Mouse (Mus musculus): ENCODE measurements at regions not wholly inside any gene's neighbourhood (a gene's known extent, or its start where the extent isn't known, plus 50 kb on each side); places are given as distances from the start of the nearest gene placed in this dataset.
A peak's percentile ranks its signal among the peaks of the same experiment; 100 is the strongest.

- H3K4me3 ChIP-seq = no peak overlapping the region
- no peak for DNase-seq (ENCODE audit: low spot score)
- no peaks in the 10 kb centered on the region for H3K36me3 ChIP-seq
- no peak overlapping the region for H3K27ac ChIP-seq
- peaks cover 7% of the 10 kb centered on the region; the same call in 1 of the 2 replicates for H3K4me1 ChIP-seq
- 79% methylated on average over 3 of the region's 3 CpGs for WGBS
- H3K9me3 ChIP-seq (replicated peaks) = no peaks in the 10 kb centered on the region
- no peaks in the 10 kb centered on the region for H3K27me3 ChIP-seq (ENCODE audit: low read depth, poor library complexity, severe bottlenecking)
Observed at GRCm38 (mm10) chr10:111897361-111897760, 75.1 kb upstream of the Krr1 start.

DNA sequence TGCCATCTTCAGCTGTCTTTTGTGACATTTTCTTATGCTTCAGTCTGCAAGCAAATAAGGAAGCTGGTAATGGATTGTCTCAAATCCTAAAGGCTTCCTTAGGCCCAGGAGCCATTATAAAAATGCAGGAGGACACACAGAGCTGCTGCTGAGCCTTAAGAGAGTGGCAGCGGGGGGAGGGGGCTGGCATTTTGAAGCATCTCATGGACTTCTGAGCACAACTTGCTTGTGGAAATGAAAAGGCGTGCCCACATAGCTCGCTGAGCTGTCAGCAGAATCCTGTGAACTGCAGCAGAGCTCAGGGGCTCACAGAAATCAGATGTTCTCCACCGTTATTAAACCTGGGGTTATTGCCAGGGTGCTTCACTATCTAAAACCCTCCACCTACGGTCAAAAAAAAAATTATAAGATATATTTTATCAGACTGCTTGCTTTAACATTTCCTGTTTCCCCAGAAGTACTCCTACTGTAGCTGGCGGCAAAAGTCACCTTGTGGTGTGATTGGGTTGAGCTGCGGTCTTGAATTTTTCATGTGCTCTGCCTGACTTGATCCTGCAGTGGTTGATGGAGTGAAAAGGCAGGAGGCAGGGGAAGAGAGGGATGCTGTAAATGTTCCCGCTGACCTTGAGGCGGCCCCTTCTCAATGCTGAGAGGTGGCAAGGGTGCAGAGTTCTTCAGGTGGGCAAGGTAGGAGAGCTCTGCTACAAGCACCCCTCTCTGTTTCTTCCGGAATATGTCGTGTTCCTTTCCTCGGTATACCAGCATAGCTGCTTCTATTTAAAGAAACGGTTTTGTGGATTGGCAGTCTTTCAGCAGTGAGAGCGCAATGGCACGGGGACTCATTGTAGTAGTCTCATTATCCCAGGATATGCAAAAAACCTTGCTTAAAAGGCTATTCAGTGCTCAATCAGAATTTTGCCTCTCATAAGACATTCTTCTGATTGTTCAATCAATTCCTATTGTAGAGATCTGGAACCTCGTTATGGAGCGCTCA lies 71.4 kb upstream of the Krr1 start:
- 85% methylated on average over 17 of the region's 17 CpGs for WGBS
- Histone ChIP-seq H3K27ac (no peak overlapping the region), H3K27me3 (ENCODE audit: low read depth, poor library complexity, severe bottlenecking) (no peaks in the 10 kb centered on the region), H3K4me1 (no peaks in the 10 kb centered on the region), H3K9me3 (replicated peaks) (no peaks in the 10 kb centered on the region), H3K36me3 (no peaks in the 10 kb centered on the region), H3K4me3 (no peak overlapping the region)
- no peak for DNase-seq (ENCODE audit: low spot score)

GRCm38 (mm10) chr10:111903956-111904355 lies 68.5 kb upstream of the Krr1 start:
- H3K9me3 ChIP-seq (replicated peaks) = no peaks in the 10 kb centered on the region
- peak; percentile 12 for DNase-seq (ENCODE audit: low spot score)
- 95% methylated on average over 8 of the region's 8 CpGs for WGBS
- H3K36me3 ChIP-seq = no peaks in the 10 kb centered on the region
- no peaks in the 10 kb centered on the region for H3K27me3 ChIP-seq (ENCODE audit: low read depth, poor library complexity, severe bottlenecking)
- H3K27ac ChIP-seq = no peak overlapping the region
- H3K4me3 ChIP-seq = no peak overlapping the region
- H3K4me1 ChIP-seq = no peaks in the 10 kb centered on the region

DNA sequence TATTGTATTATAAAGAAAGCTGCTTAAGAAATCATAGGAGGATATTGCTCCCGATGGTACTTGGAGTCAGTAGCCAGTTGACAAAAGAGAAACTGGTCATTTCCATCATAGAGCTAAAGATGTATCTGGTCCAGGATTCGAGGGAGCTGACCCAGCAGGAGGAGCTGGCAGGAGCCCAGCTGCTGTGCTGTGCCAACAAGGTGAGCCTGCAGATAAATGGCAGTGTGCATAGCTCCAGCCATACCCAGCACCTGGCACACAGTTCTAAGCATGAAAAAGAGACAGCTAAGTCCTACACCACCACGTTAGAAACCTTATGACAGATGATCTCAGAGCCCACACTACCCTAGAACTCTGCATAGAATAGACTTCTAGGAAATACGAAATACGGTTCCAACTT lies 64.6 kb upstream of the Krr1 start:
- Histone ChIP-seq H3K27ac (no peak overlapping the region), H3K36me3 (no peaks in the 10 kb centered on the region), H3K4me1 (no peaks in the 10 kb centered on the region), H3K27me3 (ENCODE audit: low read depth, poor library complexity, severe bottlenecking) (no peaks in the 10 kb centered on the region), H3K4me3 (no peak overlapping the region), H3K9me3 (replicated peaks) (no peaks in the 10 kb centered on the region)
- DNase-seq (ENCODE audit: low spot score) = no peak
- 91% methylated on average over 5 of the region's 5 CpGs for WGBS

DNA sequence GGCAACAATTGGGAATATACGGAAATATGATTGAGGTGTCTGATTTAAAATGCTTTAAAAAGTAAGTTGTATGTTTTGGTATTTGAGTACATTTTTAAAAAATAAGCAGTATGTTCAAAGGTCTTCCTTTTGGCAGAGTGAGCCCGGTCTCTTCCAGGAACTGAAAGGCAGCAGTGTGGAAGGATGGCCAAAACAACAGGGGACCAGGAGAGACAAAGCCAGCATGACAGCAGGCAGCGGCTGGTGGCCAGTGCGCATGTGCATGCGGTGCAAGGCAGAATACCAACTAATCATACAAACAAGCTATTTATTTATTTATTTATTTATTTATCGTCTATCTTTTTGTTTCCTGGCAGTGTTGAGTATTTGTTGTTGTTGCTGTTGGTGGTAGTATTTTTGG lies 59.9 kb upstream of the Krr1 start:
- no peaks in the 10 kb centered on the region for H3K36me3 ChIP-seq
- WGBS = 98% methylated on average over 6 of the region's 6 CpGs
- H3K4me3 ChIP-seq = no peak overlapping the region
- H3K27me3 ChIP-seq (ENCODE audit: low read depth, poor library complexity, severe bottlenecking) = no peaks in the 10 kb centered on the region
- H3K27ac ChIP-seq = no peak overlapping the region
- H3K4me1 ChIP-seq = no peaks in the 10 kb centered on the region
- no peaks in the 10 kb centered on the region for H3K9me3 ChIP-seq (replicated peaks)
- DNase-seq (ENCODE audit: low spot score) = no peak

DNA sequence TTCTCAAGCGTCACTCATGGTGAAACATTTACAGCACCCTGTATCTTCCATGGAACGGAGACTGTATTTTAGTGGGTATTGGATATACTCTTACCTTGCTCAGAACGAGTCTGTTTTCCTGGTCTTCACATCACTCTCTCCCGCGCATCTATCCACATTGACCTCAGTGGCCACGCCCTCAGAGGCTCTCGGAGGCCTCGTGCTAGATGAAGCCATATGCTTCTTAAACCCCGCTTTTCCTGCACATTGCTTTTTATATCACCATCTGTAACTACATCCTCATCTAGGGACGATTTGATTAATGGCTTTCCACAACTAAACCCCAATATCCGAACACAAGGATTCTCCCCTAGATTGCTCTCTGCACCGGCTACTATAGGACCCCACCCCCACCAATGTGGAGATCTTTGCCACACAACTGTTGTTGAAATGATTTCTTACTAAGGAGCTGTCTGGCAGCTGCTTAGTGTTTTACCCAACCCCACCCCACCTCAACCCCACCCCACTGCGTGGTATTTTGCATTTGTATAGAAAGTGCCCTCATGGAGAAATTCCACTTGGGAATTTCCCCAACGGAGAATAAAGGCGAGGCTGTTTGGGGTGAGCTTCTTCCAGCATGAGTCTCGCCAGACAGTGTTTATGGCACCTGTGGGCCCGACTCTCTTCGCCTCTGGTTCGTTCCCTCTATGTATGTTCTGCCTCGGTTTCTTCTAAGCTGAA lies 59.2 kb upstream of the Krr1 start:
- 85% methylated on average over 20 of the region's 20 CpGs for WGBS
- no peaks in the 10 kb centered on the region for H3K27me3 ChIP-seq (ENCODE audit: low read depth, poor library complexity, severe bottlenecking)
- no peaks in the 10 kb centered on the region for H3K36me3 ChIP-seq
- DNase-seq (ENCODE audit: low spot score) = no peak
- H3K9me3 ChIP-seq (replicated peaks) = no peaks in the 10 kb centered on the region
- no peak overlapping the region for H3K4me3 ChIP-seq
- H3K4me1 ChIP-seq = no peaks in the 10 kb centered on the region
- no peak overlapping the region for H3K27ac ChIP-seq

DNA sequence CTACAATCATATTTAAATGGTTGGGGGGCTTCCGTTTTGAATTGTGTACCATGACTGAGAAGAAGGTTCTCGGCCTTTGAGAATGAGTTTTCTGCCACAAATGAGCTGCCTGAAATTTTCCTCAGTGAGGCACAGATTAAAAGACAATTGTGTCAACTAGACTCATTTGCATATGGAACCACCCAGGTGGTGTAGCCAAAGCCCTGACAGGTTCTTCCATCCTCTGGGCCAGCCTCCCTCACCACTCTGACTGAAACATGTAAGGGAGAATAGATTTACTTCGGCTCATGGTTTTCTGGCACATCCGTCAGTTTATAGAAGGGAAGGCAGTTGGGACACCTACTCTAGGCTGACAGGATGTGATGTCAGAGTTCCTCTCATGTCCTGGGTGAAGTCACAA lies 58.2 kb upstream of the Krr1 start:
- H3K4me3 ChIP-seq = no peak overlapping the region
- no peaks in the 10 kb centered on the region for H3K27me3 ChIP-seq (ENCODE audit: low read depth, poor library complexity, severe bottlenecking)
- no peaks in the 10 kb centered on the region for H3K36me3 ChIP-seq
- H3K4me1 ChIP-seq = no peaks in the 10 kb centered on the region
- 91% methylated on average over 4 of the region's 4 CpGs for WGBS
- H3K9me3 ChIP-seq (replicated peaks) = no peaks in the 10 kb centered on the region
- DNase-seq (ENCODE audit: low spot score) = no peak
- no peak overlapping the region for H3K27ac ChIP-seq

- Histone ChIP-seq H3K36me3 (no peaks in the 10 kb centered on the region), H3K4me3 (no peak overlapping the region), H3K9me3 (replicated peaks) (no peaks in the 10 kb centered on the region), H3K27me3 (ENCODE audit: low read depth, poor library complexity, severe bottlenecking) (no peaks in the 10 kb centered on the region), H3K4me1 (peaks cover 8% of the 10 kb centered on the region; the same call in 1 of the 2 replicates), H3K27ac (no peak overlapping the region)
- no peak for DNase-seq (ENCODE audit: low spot score)
- WGBS = 75% methylated on average over 3 of the region's 3 CpGs
Observed at GRCm38 (mm10) chr10:111918071-111918507, 54.4 kb upstream of the Krr1 start.

DNA sequence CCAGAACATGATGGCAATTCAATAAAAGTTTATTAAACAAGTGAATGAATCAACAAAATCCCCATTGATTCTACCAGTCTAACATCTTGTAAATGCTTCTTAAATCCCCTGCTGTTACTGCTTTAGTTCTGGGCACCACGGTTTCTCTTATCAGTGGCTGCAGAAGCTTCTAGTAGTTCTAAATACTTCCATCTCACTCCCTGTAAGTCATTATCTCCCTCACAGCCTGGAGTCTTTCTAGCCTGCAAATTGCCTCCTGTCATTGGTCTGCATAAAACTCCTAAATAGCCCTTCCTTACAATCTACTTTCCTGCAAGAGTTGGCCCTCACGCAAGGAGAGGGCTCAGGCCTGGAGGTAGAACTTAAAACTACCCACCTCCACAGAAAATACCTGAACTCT lies 53.0 kb upstream of the Krr1 start:
- Histone ChIP-seq H3K4me1 (peaks cover 15% of the 10 kb centered on the region), H3K4me3 (no peak overlapping the region), H3K9me3 (replicated peaks) (no peaks in the 10 kb centered on the region), H3K36me3 (no peaks in the 10 kb centered on the region), H3K27me3 (ENCODE audit: low read depth, poor library complexity, severe bottlenecking) (no peaks in the 10 kb centered on the region), H3K27ac (no peak overlapping the region)
- DNase-seq (ENCODE audit: low spot score) = no peak
- WGBS = 86% methylated on average over 2 of the region's 2 CpGs

DNA sequence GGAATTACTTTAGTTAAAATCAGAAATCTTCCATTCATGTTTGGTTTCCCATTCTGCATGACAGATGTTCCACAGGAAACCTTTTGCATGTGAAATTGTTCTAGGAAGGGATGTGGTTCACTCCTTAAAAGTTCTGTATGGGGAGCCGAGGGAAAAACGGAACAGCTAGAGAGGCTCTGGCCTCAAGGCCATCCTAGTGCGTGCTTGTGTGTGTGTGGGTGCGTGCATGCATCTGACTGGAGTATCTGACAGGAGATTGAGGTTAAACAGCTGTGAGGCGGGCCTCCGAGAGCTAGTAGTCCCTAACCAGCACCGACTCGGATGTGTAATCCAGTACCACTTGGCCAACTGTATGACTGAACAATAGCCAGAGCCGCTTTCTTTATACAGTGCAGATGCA lies 51.0 kb upstream of the Krr1 start:
- Histone ChIP-seq H3K27ac (no peak overlapping the region), H3K4me1 (peaks cover 30% of the 10 kb centered on the region), H3K4me3 (no peak overlapping the region), H3K36me3 (no peaks in the 10 kb centered on the region), H3K27me3 (ENCODE audit: low read depth, poor library complexity, severe bottlenecking) (no peaks in the 10 kb centered on the region), H3K9me3 (replicated peaks) (no peaks in the 10 kb centered on the region)
- DNase-seq (ENCODE audit: low spot score) = no peak
- 87% methylated on average over 9 of the region's 9 CpGs for WGBS

Measured in limb, embryonic 10.5 days (tissue).